Mouse (Mus musculus) small intestine, adult 2 months (tissue): ENCODE measurements around the gene Fgf18. TPM values are rescaled to one million over a fixed set of nuclear protein-coding genes. Genes with fewer than 3 reads are reported as not detected.

ENCODE experiments used
- H3K27ac ChIP-seq: fragments of 200-500 bp; 2 replicates; pipeline ENCODE4 v1.5.1; 2012; ENCODE audit warnings: low read depth, low read length, control low read depth, inconsistent platforms; ENCODE audit not compliant: insufficient read depth
- H3K27me3 ChIP-seq: fragments of 200-500 bp; 2 replicates; pipeline ENCODE4 v1.6.1; 2012; ENCODE audit warnings: mild to moderate bottlenecking, moderate library complexity, low read length, inconsistent platforms; ENCODE audit not compliant: control insufficient read depth, insufficient read depth
- H3K36me3 ChIP-seq: fragments of 200-500 bp; 2 replicates; pipeline ENCODE4 v1.6.1; 2012; ENCODE audit warnings: mild to moderate bottlenecking, low read length, control low read depth, inconsistent platforms; ENCODE audit not compliant: control insufficient read depth, insufficient read depth
- H3K4me1 ChIP-seq: fragments of 200-500 bp; 2 replicates; pipeline ENCODE4 v1.6.1; 2012; ENCODE audit warnings: low read length, inconsistent platforms, mixed read lengths; ENCODE audit not compliant: control insufficient read depth, insufficient read depth, insufficient read length
- H3K4me3 ChIP-seq: fragments of 200-500 bp; 2 replicates; pipeline ENCODE4 v1.5.1; 2012; ENCODE audit warnings: low read depth, mild to moderate bottlenecking, control low read depth, inconsistent platforms, low read length, moderate library complexity
- CTCF ChIP-seq: fragments of 200-500 bp; IDR thresholded peaks from 2 replicates; pipeline ENCODE4 v1.5.1; 2012; ENCODE audit warnings: low read depth, mild to moderate bottlenecking, control low read depth, inconsistent platforms, low read length, moderate library complexity, mixed read lengths; ENCODE audit not compliant: insufficient replicate concordance, insufficient read length; ENCODE audit errors: extremely low read depth
- POLR2A ChIP-seq: fragments of 200-500 bp; IDR thresholded peaks from 2 replicates; pipeline ENCODE4 v1.6.1; 2012; ENCODE audit warnings: low read depth, mild to moderate bottlenecking, control low read depth, inconsistent platforms, low read length, moderate library complexity
- WGBS: fragments of 180-500 bp; shearing (Covaris S2); methylation state at CpG from one replicate; pipeline ENCODE4 v1.1.7; 2018; 5-methylcytosine and 5-hydroxymethylcytosine counted together
- polyA plus RNA-seq: library from polyadenylated mRNA; depleted of rRNA; stranded (reverse); fragments of >200 nt; gene quantifications from 2 replicates; pipeline ENCODE4 v1.2.3, GENCODE M21; 2012

Fgf18 gene
- polyA plus RNA-seq, 1 experiment, result not detected

DNA sequence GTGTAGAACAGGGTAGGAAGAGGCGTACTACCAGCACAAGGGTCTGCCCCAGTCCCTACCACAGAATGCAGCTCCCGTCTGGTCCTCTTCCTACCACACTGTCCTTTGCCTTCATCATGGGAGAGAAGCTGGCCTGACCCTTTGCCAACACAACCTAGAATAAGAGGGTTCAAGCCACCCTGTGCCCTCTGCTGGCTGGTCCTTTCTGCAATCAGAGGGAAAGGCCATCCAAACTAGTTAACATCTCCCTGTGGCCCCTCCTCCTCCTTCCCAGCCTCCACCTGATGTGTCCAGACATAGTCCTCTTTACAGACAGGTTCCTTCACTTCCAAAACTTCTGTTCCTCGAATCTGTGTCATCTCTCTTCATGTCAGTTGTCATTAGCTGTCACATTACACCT, 66.0 kb downstream of the Fgf18 start:
- WGBS, result 63% methylated on average over 3 of the region's 3 CpGs
- Histone ChIP-seq H3K27ac (no peak overlapping the region), H3K4me3 (no peak overlapping the region), H3K27me3 (no peaks in the 10 kb centered on the region), H3K36me3 (no peaks in the 10 kb centered on the region), H3K4me1 (no peaks in the 10 kb centered on the region)
- no peak for TF ChIP-seq CTCF
- TF ChIP-seq POLR2A, result no peak

DNA sequence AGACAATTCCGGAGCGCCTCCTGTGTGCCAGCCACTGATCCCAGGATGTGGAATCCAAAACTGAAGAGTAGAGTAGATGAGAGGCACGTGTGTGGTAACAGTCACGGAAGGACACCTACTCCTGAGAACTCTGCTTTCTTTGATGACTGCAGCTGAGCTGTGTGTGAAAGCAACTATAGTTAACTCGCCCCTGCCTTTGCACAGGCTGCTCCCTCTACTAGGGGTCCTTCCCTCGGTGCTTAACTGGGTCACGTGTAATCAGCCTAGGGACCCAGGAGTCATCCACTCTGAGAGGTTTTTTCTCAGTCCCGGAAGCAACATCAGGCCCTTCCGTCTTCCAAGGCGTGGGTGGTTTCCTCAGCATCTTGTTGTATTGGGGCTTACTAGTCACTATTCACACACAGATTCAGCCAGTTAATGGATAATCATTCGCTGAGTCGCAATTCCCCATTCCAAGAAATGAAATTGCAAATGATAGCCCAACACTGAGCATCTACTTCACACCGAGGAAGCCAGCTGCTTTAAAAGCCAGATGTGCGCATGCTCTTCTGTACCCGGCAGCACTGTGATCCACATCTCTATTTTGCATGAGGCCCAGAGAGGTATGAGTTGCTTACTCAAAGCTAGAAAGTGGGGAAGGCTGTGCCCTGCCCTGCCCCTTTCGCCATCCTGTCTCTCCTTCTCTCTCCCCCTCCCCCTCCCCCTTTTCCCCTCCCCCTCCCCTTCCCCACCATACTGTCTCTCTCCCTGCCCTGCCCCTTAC, 67.0 kb downstream of the Fgf18 start:
- Histone ChIP-seq H3K4me1 (no peaks in the 10 kb centered on the region), H3K36me3 (no peaks in the 10 kb centered on the region), H3K4me3 (no peak overlapping the region), H3K27me3 (no peaks in the 10 kb centered on the region), H3K27ac (no peak overlapping the region)
- no peak for TF ChIP-seq POLR2A
- no peak for TF ChIP-seq CTCF
- 54% methylated on average over 16 of the region's 16 CpGs for WGBS

DNA sequence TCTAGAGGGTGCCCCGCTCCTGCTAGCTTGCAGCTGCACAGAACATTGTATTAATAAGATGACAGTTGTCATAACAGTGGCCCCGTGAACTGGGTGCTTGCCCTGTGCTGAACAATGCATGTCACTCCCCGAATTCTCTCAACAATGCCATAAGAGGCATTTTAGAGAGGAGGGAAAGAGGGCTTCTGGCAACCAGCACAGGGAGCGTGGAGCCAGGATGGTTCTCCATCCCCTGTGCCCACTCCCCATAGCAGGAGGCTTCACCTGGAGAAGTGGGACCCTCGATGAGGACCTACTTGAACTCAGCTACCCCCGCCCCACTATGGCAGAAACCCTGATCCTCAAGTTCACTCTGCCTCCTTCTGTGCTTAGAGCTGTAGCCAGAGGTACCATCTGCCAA, 67.8 kb downstream of the Fgf18 start:
- TF ChIP-seq POLR2A, result no peak
- no peak for TF ChIP-seq CTCF
- H3K27ac ChIP-seq, result no peak overlapping the region
- no peak overlapping the region for H3K4me3 ChIP-seq
- WGBS, result 50% methylated on average over 6 of the region's 6 CpGs
- no peaks in the 10 kb centered on the region for H3K4me1 ChIP-seq
- H3K36me3 ChIP-seq, result no peaks in the 10 kb centered on the region
- H3K27me3 ChIP-seq, result no peaks in the 10 kb centered on the region

- no peak overlapping the region for H3K27ac ChIP-seq
- H3K27me3 ChIP-seq, result no peaks in the 10 kb centered on the region
- H3K36me3 ChIP-seq, result no peaks in the 10 kb centered on the region
- H3K4me1 ChIP-seq, result no peaks in the 10 kb centered on the region
- WGBS, result 44% methylated on average over 7 of the region's 7 CpGs
- no peak overlapping the region for H3K4me3 ChIP-seq
- TF ChIP-seq POLR2A (no peak), CTCF (no peak)
These were observed 69.2 kb downstream of the Fgf18 start for GRCm38 (mm10) chr11:33078036-33078435.

DNA sequence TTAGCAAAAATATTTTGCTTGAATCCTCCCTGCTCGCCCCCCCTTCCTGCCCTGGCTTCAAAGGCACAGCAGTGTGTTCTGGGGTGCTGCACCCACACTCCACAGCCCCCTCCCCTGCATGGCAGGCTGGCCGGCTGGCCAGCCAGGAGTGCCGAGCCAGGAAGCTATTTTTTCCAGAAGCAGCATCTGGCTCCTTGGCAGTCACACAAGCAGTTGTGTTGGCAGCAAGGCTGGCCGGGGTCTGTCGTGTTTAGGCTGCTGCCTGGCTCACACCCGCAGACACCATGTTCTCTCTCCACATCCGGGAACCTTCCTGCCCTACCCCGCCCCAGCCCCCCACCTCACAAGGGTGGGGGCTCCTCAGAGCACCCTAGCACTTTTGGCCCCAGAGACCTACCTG, 71.9 kb downstream of the Fgf18 start:
- no peak overlapping the region for H3K4me3 ChIP-seq
- WGBS, result 58% methylated on average over 8 of the region's 8 CpGs
- H3K36me3 ChIP-seq, result no peaks in the 10 kb centered on the region
- H3K27ac ChIP-seq, result no peak overlapping the region
- no peaks in the 10 kb centered on the region for H3K4me1 ChIP-seq
- TF ChIP-seq POLR2A (no peak), CTCF (no peak)
- H3K27me3 ChIP-seq, result no peaks in the 10 kb centered on the region

DNA sequence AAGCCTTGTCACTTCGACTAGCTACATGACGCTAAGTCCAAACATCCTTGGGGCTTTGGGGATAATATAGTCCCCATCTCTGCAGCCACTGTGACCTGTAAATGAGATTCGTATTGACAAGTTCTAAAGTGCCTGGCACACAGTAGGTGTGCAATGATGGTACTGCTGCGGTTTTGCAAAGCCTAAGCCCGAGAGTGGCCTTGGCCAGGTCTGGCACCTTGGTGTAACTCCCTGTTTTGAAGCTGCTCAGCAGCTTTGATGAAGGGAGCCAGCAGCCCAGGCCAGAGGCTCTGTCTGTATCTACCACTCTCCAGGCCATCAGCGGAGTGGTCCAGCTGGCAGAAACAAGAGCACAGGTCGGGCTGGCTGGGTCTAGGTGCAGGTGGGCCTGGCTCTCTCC, 72.7 kb downstream of the Fgf18 start:
- Histone ChIP-seq H3K4me1 (no peaks in the 10 kb centered on the region), H3K36me3 (no peaks in the 10 kb centered on the region), H3K27me3 (no peaks in the 10 kb centered on the region), H3K4me3 (no peak overlapping the region), H3K27ac (no peak overlapping the region)
- no peak for TF ChIP-seq POLR2A
- TF ChIP-seq CTCF, result no peak
- 69% methylated on average over 7 of the region's 7 CpGs for WGBS

DNA sequence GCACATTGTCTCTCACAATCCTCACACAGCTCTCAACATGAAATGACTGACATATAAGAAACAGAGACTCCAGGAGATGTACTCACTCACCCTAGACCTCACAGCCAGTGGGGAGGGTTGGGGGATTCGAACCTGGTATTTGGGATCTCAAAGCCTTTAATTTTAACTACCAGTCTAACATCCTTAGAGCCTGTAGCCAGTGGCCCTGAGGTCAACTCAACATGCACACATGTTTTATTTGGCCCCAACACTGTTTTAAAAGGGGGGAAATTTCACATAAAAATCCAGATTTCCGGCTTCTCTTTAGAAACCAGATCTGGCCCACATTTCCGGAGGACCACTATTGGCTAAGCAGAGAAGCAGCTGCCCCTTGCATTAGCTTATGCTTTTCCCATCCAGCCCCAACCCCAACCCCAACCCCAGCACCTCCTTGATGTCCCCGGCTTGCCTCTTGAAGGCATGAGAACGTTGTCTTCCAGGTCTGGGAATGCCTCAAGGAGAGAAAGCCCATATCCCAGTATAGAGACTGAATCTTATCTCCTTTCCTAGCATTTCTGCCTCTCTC, 75.8 kb downstream of the Fgf18 start:
- Histone ChIP-seq H3K27me3 (no peaks in the 10 kb centered on the region), H3K4me3 (no peak overlapping the region), H3K4me1 (no peaks in the 10 kb centered on the region), H3K27ac (no peak overlapping the region), H3K36me3 (no peaks in the 10 kb centered on the region)
- 84% methylated on average over 5 of the region's 5 CpGs for WGBS
- TF ChIP-seq CTCF, result no peak
- TF ChIP-seq POLR2A, result no peak
